Mouse (Mus musculus) left cerebral cortex, postnatal 4 days (tissue): ENCODE measurements around the gene Miga2. TPM values are rescaled to one million over a fixed set of nuclear protein-coding genes. Genes with fewer than 3 reads are reported as not detected.

ENCODE experiments used
- DNase-seq: peaks from one replicate; pipeline ENCODE4 v3.0.0-alpha.2; 2022
- intact Hi-C: fragments of 180-260 bp; cut with DNase I; formaldehyde crosslinking; loops from one replicate; pipeline ENCODE4 v1.15.1; 2025
- total RNA-seq, 2 experiments: library from RNA; stranded (reverse); gene quantifications; 2 replicates each; pipeline ENCODE4 v1.2.3; 2021

Miga2 gene
- total RNA-seq, 2 experiments from 2014 or later, result 69.7 to 76.5 TPM

- no peak for DNase-seq
- intact Hi-C loops, result no loop called here
Observed at GRCm38 (mm10) chr2:30357552-30358510, 6.2 kb upstream of the Miga2 start.

- intact Hi-C loops, result no loop called here
- peak; percentile 88 for DNase-seq
Observed at GRCm38 (mm10) chr2:30358533-30359531, 5.2 kb upstream of the Miga2 start, which contains the start of gene Sh3glb2. Sh3glb2 (minus strand) TSS chr2:30359337.

DNA sequence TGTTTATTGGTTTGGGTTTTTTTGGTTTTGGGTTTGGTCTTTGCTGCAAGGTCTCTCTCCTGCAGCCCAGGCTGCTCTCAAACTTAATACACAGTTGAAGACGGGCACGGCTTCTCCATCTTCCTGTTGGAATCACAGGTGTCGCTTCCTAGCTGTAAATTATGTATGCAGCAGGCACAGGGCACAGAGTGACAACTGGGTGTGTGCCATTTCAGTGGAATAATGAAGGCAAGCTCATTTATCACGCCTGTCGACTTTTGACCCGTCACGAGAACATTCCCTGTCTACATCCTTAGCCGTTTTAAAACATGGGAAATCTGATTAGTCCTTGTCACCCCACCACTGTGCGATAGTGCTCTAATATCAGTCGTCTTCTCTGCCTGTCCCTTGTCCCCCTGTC is 3.4 kb upstream of the Miga2 start:
- DNase-seq, result no peak
- intact Hi-C loops, result no loop called here

DNA sequence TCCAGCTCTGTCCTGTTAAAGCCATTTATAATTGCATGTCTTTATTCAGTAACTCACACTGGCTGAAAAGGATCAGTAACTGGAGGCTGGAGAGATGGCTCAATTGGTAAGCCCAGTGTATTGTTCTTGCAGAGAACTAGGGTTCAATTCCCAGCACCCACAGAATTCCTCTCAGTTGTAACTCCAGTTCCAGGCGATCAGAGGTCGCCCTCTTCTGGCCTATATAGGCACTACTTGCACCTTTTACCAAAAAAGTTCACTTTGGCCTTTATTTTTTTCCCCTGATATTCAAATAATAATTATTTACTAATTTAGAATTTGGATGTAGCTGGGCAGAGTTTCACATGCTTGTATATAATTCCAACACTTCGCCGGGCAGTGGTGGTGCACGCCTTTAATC is 1.2 kb upstream of the Miga2 start:
- intact Hi-C loops, result no loop called here
- no peak for DNase-seq

DNA sequence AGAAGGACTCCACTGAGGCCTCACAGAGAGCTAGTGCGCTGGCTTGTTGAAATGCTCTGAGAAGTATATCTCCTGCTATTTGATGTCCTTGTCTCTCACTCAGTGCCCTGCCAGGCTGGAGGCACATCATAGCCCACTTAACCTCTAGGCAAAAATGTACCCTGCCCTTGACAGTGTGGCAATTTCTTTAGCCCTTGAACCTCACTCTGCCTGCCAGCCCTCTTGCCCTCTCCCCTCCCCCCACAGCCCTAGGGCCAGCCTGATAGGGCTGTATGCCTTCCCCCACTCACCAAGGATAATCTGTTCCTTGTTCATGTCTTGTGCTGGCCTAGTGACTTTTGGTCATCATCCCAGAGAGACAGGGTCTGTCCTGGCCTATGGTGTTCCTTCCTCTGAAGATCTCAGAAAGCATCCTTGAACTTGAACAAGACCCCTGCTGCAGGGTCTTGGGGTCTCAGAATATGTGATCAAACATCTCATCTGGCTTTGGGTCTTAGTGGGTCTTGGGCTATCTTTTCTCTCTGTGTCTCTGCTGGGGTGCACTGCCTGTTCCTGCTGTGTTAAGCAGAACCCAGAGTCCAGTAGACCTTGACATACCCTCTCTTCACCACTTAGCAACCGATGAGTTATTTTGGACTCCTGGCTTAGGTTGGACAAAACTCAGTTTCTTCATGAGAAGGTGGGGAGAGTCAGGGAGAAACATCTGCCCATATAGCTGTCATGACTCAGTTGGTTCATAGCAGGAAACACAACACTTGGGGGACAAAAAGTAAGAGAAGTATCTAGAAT is 1.4 kb downstream of the Miga2 start:
- intact Hi-C loops, result no loop called here

GRCm38 (mm10) chr2:30366203-30366602 is 2.2 kb downstream of the Miga2 start:
- DNase-seq, result no peak
- intact Hi-C loops, result no loop called here

More for the DNA sequence above, 1.4 kb downstream of the Miga2 start:
- no peak for DNase-seq

DNA sequence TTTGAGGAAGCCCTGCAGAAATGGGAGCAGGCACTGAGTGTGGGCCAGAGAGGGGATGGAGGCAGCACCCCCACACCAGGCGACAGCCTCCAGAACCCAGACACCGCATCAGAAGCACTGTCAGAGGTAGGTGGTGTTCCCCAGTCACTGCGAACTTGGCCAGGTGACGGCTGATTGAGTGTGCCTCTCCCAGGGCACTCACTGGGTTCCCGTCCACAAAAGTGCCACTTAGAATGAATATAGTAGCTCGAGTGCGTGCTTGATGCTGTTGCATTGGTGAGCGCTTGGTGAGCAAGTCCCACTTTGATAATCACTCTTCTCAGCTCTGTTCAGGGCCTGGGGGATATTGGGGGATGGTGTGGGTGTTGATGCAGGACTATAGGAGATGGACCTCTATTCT is 7.5 kb downstream of the Miga2 start:
- DNase-seq, result no peak
- intact Hi-C loops, result no loop called here

- intact Hi-C loops, result no loop called here
Observed at GRCm38 (mm10) chr2:30372726-30373125, 8.7 kb downstream of the Miga2 start.

GRCm38 (mm10) chr2:30375893-30376292 is 11.9 kb downstream of the Miga2 start:
- intact Hi-C loops, result no loop called here

More at GRCm38 (mm10) chr2:30372726-30373125, 8.7 kb downstream of the Miga2 start:
- DNase-seq, result no peak

DNA sequence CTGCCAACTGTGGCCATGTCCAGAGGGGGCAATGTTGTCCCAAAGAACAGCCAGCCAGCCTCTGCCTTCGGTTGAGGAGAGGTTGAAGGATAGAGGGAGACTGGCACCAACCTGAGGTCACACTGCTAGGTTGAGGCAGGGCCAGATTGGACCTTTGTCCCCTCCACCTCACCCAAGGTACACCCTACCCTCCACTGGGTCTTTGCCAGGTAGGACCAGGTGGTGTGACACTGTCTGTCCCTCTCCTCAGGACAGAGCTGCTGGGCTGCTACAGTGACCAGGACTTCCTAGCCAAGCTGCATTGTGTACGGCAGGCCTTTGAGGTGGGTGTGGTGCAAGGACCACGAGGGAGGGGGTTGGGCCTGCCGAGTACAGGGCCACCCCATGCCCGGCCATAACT is 13.7 kb downstream of the Miga2 start:
- no peak for DNase-seq
- intact Hi-C loops, result no loop called here

More at GRCm38 (mm10) chr2:30375893-30376292, 11.9 kb downstream of the Miga2 start:
- no peak for DNase-seq

GRCm38 (mm10) chr2:30379307-30379706 is 15.3 kb downstream of the Miga2 start:
- DNase-seq, result no peak
- intact Hi-C loops, result no loop called here

DNA sequence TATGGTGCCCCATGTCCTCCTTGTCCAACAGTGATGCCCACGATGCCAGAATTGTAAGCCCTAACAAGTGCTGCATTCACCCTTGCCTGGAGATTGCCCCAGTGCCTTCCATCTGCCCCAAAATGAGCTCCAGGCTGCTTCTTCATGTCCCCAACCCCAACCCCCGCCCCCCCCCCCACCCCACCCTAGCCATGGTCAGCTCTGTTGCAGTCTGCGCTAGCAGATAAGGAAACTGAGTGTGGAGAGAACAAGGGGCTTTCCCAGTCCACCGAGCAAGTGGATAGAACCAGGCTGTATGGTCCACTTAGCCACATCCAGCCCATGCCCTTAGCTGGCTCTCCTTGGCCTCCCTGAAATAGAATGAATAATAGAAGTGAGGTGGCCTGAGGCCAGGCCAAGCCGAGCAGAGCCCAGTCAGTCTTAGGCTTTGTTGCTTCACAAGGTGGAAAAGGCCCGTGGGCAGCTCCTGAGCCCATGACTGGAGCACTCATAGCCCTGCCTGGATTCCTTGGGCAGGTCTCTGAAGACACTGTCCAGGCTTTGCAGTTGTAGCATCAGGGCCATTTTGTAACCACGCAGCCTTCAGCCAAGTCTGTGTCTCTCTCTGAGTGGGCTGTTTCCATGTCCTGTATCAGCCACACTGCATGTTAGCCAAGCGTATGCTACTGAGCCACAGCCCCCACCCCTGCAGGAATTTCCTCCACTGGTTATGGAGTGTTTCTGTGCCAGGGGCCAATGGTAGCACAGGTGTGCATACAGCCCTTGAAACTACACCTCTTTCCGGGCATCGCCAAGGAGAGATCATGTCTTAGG is 16.7 kb downstream of the Miga2 start:
- no peak for DNase-seq
- intact Hi-C loops, result no loop called here

DNA sequence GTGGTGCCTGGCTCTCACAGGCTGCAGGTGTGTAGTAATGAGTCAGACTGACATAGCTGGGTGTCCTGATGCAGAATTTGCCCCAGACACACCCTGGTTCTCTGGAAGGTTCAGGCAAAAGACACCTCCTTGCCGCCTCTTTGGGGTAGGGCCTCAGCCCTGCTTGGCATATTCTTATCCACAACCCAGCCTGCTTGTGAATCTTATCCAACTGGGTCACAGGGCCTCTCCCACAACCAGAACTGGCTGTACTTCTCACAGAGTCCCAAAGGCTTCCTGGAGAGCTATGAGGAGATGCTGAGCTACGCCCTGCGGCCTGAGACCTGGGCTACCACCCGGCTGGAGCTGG is 17.3 kb downstream of the Miga2 start:
- DNase-seq, result no peak
- intact Hi-C loops, result no loop called here

DNA sequence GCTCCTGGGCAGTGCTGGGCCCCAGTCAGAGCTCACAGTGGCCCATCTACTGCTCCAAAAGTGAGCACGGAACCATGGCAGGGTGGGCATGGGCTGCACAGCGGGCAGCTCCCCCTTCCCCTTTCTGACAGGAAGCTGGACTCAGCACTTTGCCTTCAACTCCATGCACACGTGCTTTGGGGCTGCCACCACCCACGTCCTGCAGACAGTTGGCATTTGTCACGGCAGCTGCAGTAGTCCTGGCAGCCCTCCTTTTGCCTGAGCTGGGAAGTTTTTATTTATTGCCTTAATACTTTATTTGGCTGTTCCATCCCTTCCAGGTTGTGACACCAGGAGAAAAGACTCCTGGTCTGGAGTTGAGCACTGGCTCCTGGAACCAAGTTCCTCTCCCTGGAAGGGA is 20.8 kb downstream of the Miga2 start:
- no peak for DNase-seq

GRCm38 (mm10) chr2:30385591-30385990 is 21.6 kb downstream of the Miga2 start:
- intact Hi-C loops, result no loop called here
- no peak for DNase-seq

More for the DNA sequence above, 20.8 kb downstream of the Miga2 start:
- intact Hi-C loops, result no loop called here

- intact Hi-C loops, result no loop called here
- no peak for DNase-seq
Observed at GRCm38 (mm10) chr2:30386913-30387312, 22.9 kb downstream of the Miga2 start.

- intact Hi-C loops, result no loop called here
- DNase-seq, result no peak
Observed at GRCm38 (mm10) chr2:30389000-30389399, 25.0 kb downstream of the Miga2 start.

GRCm38 (mm10) chr2:30392114-30392576 is 28.1 kb downstream of the Miga2 start, which contains the start of gene Dolpp1:
Dolpp1 (plus strand) TSS chr2:30392254.
- intact Hi-C loops, result no loop called here
- DNase-seq, result peak; percentile 99
